Mouse (Mus musculus) limb, embryonic 15.5 days (tissue): ENCODE data around the gene Spdya. TPM values are rescaled to one million over a fixed set of nuclear protein-coding genes. Genes with fewer than 3 reads are reported as not detected.
"Not testable (repeated sequence)": the region's sequence is repeated elsewhere in the genome, so short reads cannot be mapped to it uniquely, and the experiment has no call there.

Source experiments
- ATAC-seq: fragments of 200-750 bp; cut with Nextera tagmentation; 2 replicates; pipeline ENCODE4 v1.8.0; 2017; ENCODE audit warnings: low read depth, moderate TSS enrichment; ENCODE audit not compliant: insufficient number of reproducible peaks, low FRiP score, low TSS enrichment
- H3K27ac ChIP-seq: fragments of 300-500 bp; sonication (generic); 2 replicates; pipeline ENCODE4 v1.5.1; 2015; ENCODE audit warnings: moderate library complexity, mild to moderate bottlenecking, inconsistent platforms
- H3K27me3 ChIP-seq: fragments of 300-500 bp; sonication (generic); 2 replicates; pipeline ENCODE4 v1.6.1; 2015; ENCODE audit warnings: inconsistent platforms
- H3K36me3 ChIP-seq: fragments of 300-500 bp; sonication (generic); 2 replicates; pipeline ENCODE4 v1.6.1; 2015; ENCODE audit warnings: inconsistent platforms
- H3K4me1 ChIP-seq: fragments of 300-500 bp; sonication (generic); 2 replicates; pipeline ENCODE4 v1.6.1; 2015; ENCODE audit warnings: inconsistent platforms
- H3K4me2 ChIP-seq: fragments of 300-500 bp; sonication (generic); 2 replicates; pipeline ENCODE4 v1.6.1; 2015; ENCODE audit warnings: mild to moderate bottlenecking, inconsistent platforms
- H3K4me3 ChIP-seq: fragments of 300-500 bp; sonication (generic); 2 replicates; pipeline ENCODE4 v1.5.1; 2015; ENCODE audit warnings: mild to moderate bottlenecking, inconsistent platforms
- H3K9ac ChIP-seq: fragments of 300-500 bp; sonication (generic); 2 replicates; pipeline ENCODE4 v1.6.1; 2015; ENCODE audit warnings: inconsistent platforms
- H3K9me3 ChIP-seq: fragments of 300-500 bp; sonication (generic); 2 replicates; pipeline ENCODE4 v1.6.1; 2016; ENCODE audit warnings: inconsistent platforms
- WGBS: fragments of 180-500 bp; shearing (Covaris S2); methylation state at CpG from one replicate; pipeline ENCODE4 v1.1.7; 2015; 5-methylcytosine and 5-hydroxymethylcytosine counted together
- polyA plus RNA-seq: library from polyadenylated mRNA; unstranded; fragments of >200 nt; fragmentation: Nextera tagmentation; extraction: Ambion mirVana; gene quantifications from 2 replicates; pipeline ENCODE4 v1.2.1, GENCODE M21; 2015

Gene Spdya
- polyA plus RNA-seq, 1 experiment from 2014 or later, result 1.1 TPM

DNA sequence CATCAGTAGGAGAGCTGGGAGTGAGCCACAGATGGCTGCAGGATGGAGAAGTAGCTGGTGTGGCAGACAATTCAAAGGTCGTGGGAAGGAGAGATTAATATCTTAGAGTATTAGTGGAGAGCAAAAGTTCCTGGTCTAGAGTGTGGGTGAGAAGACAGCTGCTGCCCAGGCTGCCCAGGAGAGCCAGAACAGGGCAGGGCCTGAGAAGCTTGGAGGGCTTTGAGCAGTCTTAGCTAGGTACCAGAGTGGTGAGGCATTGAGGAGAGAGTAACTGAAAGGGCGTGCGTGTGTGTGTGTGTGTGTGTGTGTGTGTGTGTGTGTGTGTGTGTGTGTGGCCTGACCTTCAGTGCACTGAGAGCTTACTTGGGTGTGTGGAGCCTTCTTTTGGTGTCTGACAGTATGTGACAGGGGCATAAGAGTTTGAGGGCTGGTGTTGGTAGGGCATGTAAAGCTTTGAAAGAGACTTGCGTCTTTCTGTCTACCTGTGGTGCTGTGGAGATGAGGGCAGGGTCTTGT lies 85.9 kb downstream of the Spdya start:
- Histone ChIP-seq H3K9ac (no peak overlapping the region), H3K27ac (no peak overlapping the region), H3K4me3 (no peak overlapping the region), H3K4me1 (no peaks in the 10 kb centered on the region), H3K27me3 (no peaks in the 10 kb centered on the region), H3K4me2 (no peak overlapping the region), H3K36me3 (peaks cover 89% of the 10 kb centered on the region), H3K9me3 (no peaks in the 10 kb centered on the region)
- ATAC-seq, result no peak
- WGBS, result 91% methylated on average over 4 of the region's 4 CpGs

DNA sequence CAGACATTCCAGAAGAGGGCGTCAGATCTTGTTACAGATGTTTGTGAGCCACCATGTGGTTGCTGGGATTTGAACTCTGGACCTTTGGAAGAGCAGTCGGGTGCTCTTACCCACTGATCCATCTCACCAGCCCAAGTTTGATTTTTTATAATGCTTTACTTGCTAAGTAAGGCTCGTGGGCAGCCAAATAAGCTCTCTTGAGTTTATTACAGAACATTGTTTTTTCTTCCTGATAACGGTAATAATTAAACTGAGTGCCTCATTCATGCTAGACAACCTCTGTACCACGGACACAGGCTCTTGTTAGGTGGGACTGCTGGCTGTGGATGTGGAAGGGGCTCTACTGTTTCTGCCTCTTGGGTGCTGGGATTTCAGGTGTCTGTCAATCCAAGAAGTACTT lies 87.2 kb downstream of the Spdya start:
- H3K36me3 ChIP-seq, result peaks cover 83% of the 10 kb centered on the region
- H3K4me3 ChIP-seq, H3K27ac ChIP-seq, H3K4me1 ChIP-seq, H3K27me3 ChIP-seq, ATAC-seq, H3K4me2 ChIP-seq, H3K9me3 ChIP-seq, H3K9ac ChIP-seq: not testable (repeated sequence)
- WGBS, result 77% methylated on average over 5 of the region's 5 CpGs

Other genes with a start within 250 kb of the Spdya start
- gene Emilin2, start 240.1 kb upstream of the Spdya start, polyA plus RNA-seq, result 32.9 and 39.3 TPM in 2 replicates
- gene Gm4707, start 92.1 kb upstream of the Spdya start, polyA plus RNA-seq, result 2.3 and 2.7 TPM in 2 replicates
- gene Smchd1, start 76.7 kb upstream of the Spdya start, polyA plus RNA-seq, result 50.8 and 53.3 TPM in 2 replicates
- 36.7 and 38.8 TPM in 2 replicates for gene Ndc80, start 25.2 kb upstream of the Spdya start, polyA plus RNA-seq
- 68.8 and 70.1 TPM in 2 replicates for gene Wdr43, start 63.8 kb downstream of the Spdya start, polyA plus RNA-seq
- gene Togaram2, start 121.2 kb downstream of the Spdya start, polyA plus RNA-seq, result 0.29 and 0.50 TPM in 2 replicates
- gene Pcare, start 200.8 kb downstream of the Spdya start, polyA plus RNA-seq, result not detected in 2 replicates
- 15.1 and 15.3 TPM in 2 replicates for gene Clip4, start 216.4 kb downstream of the Spdya start, polyA plus RNA-seq